Mouse (Mus musculus): ENCODE results near the gene Prss34. TPM values are rescaled to one million over a fixed set of nuclear protein-coding genes. Genes with fewer than 3 reads are reported as not detected.

Prss34 gene
- polyA plus RNA-seq, 1 experiment from 2014 or later: 0.18 TPM

DNA sequence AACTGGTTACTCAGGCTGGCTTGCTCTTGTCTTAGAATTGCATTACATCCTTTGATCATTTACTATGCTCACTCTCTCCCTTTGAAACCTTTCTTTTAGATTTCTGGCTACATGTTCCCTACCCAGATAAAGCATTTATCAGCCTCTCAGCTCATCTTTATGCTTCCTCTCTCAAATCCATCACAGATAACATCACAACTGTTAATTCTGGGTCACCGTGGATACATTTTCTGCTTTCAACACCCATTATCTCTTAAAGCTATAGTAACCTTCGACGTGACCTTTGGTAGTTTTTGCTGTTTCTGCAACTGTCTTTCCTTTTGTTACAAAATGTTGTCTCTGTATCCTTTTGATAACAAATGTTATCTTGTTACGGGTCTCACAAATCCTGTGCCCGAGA lies 4.7 kb upstream of the Prss34 start:
- Histone ChIP-seq H3K4me2 (replicated peaks; ENCODE audit: low read depth) (no peak overlapping the region), H3K27ac (ENCODE audit: low read depth, low read length) (no peak overlapping the region), H3K9ac (ENCODE audit: low read depth, low read length) (no peak overlapping the region), H3K27me3 (replicated peaks; ENCODE audit: control insufficient read depth, insufficient read depth, low read length) (no peaks in the 10 kb centered on the region), H3K36me3 (ENCODE audit: control insufficient read depth, insufficient read depth) (no peaks in the 10 kb centered on the region), H3K4me1 (replicated peaks; ENCODE audit: control insufficient read depth, insufficient read depth, low read length) (no peaks in the 10 kb centered on the region), H3K9me3 (ENCODE audit: control insufficient read depth) (no peaks in the 10 kb centered on the region), H3K4me3 (ENCODE audit: low read depth, low read length) (no peak overlapping the region)
- ATAC-seq: no peak
- no peak for TF ChIP-seq CTCF (IDR thresholded peaks at IDR 0.05; ENCODE audit: low read depth)
- WGBS: 59% methylated on average over 5 of the region's 5 CpGs

DNA sequence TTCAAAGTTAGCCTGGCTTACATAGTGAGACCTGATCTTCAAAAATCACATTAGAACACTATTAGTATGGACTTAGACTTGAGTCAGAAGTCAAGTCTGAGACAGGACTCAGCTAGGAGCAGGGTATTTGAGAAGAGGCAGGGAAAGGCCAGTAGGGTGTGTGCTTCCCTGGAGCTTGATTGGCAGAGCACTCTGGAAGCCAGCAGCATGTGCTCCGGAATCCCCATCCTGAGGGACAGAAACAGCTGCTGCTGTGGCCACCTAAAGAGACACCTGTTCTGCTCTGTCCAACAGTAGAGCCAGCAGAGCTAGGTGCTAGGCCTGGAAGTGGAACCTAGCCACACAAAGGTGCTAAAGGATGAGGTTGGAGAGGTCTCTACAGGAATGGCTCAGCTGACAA lies 4.1 kb upstream of the Prss34 start:
- no peak for ATAC-seq
- 71% methylated on average over 1 of the region's 1 CpGs for WGBS
- H3K4me1 ChIP-seq (replicated peaks; ENCODE audit: control insufficient read depth, insufficient read depth, low read length): no peaks in the 10 kb centered on the region
- no peaks in the 10 kb centered on the region for H3K9me3 ChIP-seq (ENCODE audit: control insufficient read depth)
- no peaks in the 10 kb centered on the region for H3K27me3 ChIP-seq (replicated peaks; ENCODE audit: control insufficient read depth, insufficient read depth, low read length)
- no peak overlapping the region for H3K9ac ChIP-seq (ENCODE audit: low read depth, low read length)
- no peaks in the 10 kb centered on the region for H3K36me3 ChIP-seq (ENCODE audit: control insufficient read depth, insufficient read depth)
- no peak overlapping the region for H3K4me3 ChIP-seq (ENCODE audit: low read depth, low read length)
- TF ChIP-seq CTCF (IDR thresholded peaks at IDR 0.05; ENCODE audit: low read depth): no peak
- H3K27ac ChIP-seq (ENCODE audit: low read depth, low read length): no peak overlapping the region
- no peak overlapping the region for H3K4me2 ChIP-seq (replicated peaks; ENCODE audit: low read depth)

DNA sequence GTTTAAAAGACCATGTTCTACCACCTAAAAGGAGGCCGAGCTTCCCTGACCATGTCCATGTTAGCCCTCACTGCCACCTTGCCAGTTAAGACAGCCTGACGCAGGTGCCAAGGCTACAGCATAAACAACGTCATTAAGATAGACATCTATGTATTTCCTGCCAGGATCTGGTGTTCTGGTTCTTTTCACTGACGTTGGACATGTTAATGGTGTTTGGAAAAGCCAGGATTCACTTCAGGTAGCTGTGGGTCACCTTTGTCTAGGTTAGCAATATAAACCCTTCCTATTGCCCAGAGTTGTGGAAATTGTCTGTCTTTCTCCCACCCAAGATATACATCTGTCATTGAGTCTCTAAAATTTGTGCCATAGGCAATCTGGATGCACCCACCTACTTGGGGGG lies 10.2 kb downstream of the Prss34 start, which contains the start of gene Prss28:
Gene Prss28 (plus strand): TSS at position 301 of the 400 bp plus-strand sequence.
- ATAC-seq: no peak

DNA sequence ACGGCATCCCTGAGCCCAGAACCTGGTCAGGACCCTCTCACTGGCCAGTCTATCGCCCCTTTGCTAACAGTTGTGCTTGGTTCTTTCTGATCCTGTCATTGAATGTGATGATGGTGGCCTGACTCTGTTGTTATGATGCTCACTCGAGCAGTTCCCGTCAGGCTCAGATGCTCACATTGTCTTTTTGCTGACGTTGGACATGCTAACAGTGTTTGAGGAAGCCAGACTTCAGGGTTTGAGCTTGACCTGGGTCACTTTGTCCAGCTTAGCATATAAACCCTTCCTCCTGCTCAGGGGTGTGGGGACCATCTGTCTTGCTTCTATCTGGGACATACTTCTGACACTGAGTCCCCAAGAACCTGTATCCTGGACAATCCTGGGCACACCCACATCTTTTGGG lies 20.2 kb downstream of the Prss34 start, which contains the start of gene Prss29:
Gene Prss29 (plus strand): TSS at position 301 of the 400 bp plus-strand sequence.
- Histone ChIP-seq H3K9me3 (ENCODE audit: control insufficient read depth) (no peaks in the 10 kb centered on the region), H3K36me3 (ENCODE audit: control insufficient read depth, insufficient read depth) (no peaks in the 10 kb centered on the region), H3K4me2 (replicated peaks; ENCODE audit: low read depth) (no peak within 1 kb of the TSS), H3K27ac (ENCODE audit: low read depth, low read length) (no peak within 1 kb of the TSS), H3K27me3 (replicated peaks; ENCODE audit: control insufficient read depth, insufficient read depth, low read length) (no peaks in the 10 kb centered on the region), H3K4me1 (replicated peaks; ENCODE audit: control insufficient read depth, insufficient read depth, low read length) (no peaks in the 10 kb centered on the region), H3K4me3 (ENCODE audit: low read depth, low read length) (no peak within 1 kb of the TSS), H3K9ac (ENCODE audit: low read depth, low read length) (no peak within 1 kb of the TSS)
- no peak for ATAC-seq
- no peak for TF ChIP-seq CTCF (IDR thresholded peaks at IDR 0.05; ENCODE audit: low read depth)
- 65% methylated on average over 5 of the region's 5 CpGs for WGBS

More for the DNA sequence above, 10.2 kb downstream of the Prss34 start, which contains the start of gene Prss28:
- no peaks in the 10 kb centered on the region for H3K9me3 ChIP-seq (ENCODE audit: control insufficient read depth)
- no peak for TF ChIP-seq CTCF (IDR thresholded peaks at IDR 0.05; ENCODE audit: low read depth)
- no peak within 1 kb of the TSS for H3K4me2 ChIP-seq (replicated peaks; ENCODE audit: low read depth)
- H3K27ac ChIP-seq (ENCODE audit: low read depth, low read length): no peak within 1 kb of the TSS
- H3K27me3 ChIP-seq (replicated peaks; ENCODE audit: control insufficient read depth, insufficient read depth, low read length): no peaks in the 10 kb centered on the region
- H3K36me3 ChIP-seq (ENCODE audit: control insufficient read depth, insufficient read depth): no peaks in the 10 kb centered on the region
- WGBS: 43% methylated on average over 4 of the region's 4 CpGs
- no peak within 1 kb of the TSS for H3K4me3 ChIP-seq (ENCODE audit: low read depth, low read length)
- H3K9ac ChIP-seq (ENCODE audit: low read depth, low read length): no peak within 1 kb of the TSS
- H3K4me1 ChIP-seq (replicated peaks; ENCODE audit: control insufficient read depth, insufficient read depth, low read length): no peaks in the 10 kb centered on the region

DNA sequence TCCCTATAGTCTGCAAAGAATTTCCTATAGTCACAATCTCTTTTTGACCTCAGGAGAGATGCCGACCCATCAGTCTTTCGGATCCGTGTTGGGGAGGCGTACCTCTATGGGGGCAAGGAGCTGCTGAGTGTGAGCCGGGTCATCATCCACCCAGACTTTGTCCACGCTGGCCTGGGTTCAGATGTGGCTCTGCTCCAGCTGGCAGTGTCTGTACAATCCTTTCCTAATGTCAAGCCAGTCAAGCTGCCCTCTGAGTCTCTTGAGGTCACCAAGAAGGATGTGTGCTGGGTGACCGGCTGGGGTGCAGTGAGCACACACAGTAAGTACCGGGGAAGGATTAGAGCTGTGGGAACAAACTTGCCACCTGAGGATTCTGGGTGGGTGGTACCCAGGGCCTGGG lies 22.6 kb downstream of the Prss34 start:
- Histone ChIP-seq H3K4me2 (replicated peaks; ENCODE audit: low read depth) (no peak overlapping the region), H3K9ac (ENCODE audit: low read depth, low read length) (no peak overlapping the region), H3K27me3 (replicated peaks; ENCODE audit: control insufficient read depth, insufficient read depth, low read length) (no peaks in the 10 kb centered on the region), H3K27ac (ENCODE audit: low read depth, low read length) (no peak overlapping the region), H3K4me1 (replicated peaks; ENCODE audit: control insufficient read depth, insufficient read depth, low read length) (no peaks in the 10 kb centered on the region), H3K9me3 (ENCODE audit: control insufficient read depth) (no peaks in the 10 kb centered on the region), H3K36me3 (ENCODE audit: control insufficient read depth, insufficient read depth) (no peaks in the 10 kb centered on the region), H3K4me3 (ENCODE audit: low read depth, low read length) (no peak overlapping the region)
- 91% methylated on average over 8 of the region's 8 CpGs for WGBS
- TF ChIP-seq CTCF (IDR thresholded peaks at IDR 0.05; ENCODE audit: low read depth): no peak
- no peak for ATAC-seq

DNA sequence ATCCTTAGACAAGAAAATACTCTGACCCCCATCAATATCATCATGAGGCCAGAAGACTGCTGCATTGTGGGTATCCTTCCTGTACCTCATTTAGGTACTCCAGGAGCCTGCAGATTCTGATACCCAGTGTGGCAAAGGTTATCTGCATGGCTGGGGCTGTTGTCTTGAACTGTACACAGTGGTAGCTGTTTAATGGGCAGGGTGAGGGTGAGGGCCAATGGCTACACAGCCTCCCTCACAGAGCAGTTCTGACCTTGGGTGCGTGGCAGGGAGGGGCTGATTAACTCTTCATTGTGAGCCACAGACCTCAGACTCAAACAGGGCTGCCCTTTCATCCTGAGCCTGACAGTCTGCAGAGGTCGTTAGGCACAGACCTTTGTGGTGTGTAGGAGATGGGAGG lies 24.7 kb downstream of the Prss34 start:
- ATAC-seq: no peak
- Histone ChIP-seq H3K9me3 (ENCODE audit: control insufficient read depth) (no peaks in the 10 kb centered on the region), H3K27me3 (replicated peaks; ENCODE audit: control insufficient read depth, insufficient read depth, low read length) (no peaks in the 10 kb centered on the region), H3K4me3 (ENCODE audit: low read depth, low read length) (no peak overlapping the region), H3K36me3 (ENCODE audit: control insufficient read depth, insufficient read depth) (no peaks in the 10 kb centered on the region), H3K4me2 (replicated peaks; ENCODE audit: low read depth) (no peak overlapping the region), H3K27ac (ENCODE audit: low read depth, low read length) (no peak overlapping the region), H3K9ac (ENCODE audit: low read depth, low read length) (no peak overlapping the region), H3K4me1 (replicated peaks; ENCODE audit: control insufficient read depth, insufficient read depth, low read length) (no peaks in the 10 kb centered on the region)
- TF ChIP-seq CTCF (IDR thresholded peaks at IDR 0.05; ENCODE audit: low read depth): no peak
- WGBS: 5% methylated on average over 2 of the region's 2 CpGs

DNA sequence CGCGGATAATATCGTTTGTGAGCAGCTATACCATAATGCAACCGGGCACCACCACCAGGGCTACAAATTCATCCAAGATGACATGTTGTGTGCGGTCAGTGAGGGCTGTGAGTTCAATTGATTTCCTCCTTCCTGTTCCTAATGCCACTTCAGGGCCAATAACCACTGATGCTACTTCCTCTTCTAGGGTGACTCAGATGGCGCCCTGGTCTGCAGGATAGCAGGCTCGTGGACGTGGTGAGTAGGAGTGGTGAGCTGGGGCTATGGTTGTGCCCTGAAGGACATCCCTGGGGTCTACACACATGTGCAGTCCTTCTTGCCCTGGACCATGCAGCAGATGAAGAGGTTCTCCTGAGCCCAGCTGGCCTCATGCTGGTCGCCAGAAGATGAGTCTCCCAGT lies 34.1 kb downstream of the Prss34 start:
- H3K9me3 ChIP-seq (ENCODE audit: control insufficient read depth): no peaks in the 10 kb centered on the region
- TF ChIP-seq CTCF (IDR thresholded peaks at IDR 0.05; ENCODE audit: low read depth): no peak
- ATAC-seq: no peak
- 69% methylated on average over 9 of the region's 9 CpGs for WGBS
- H3K4me2 ChIP-seq (replicated peaks; ENCODE audit: low read depth): no peak overlapping the region
- H3K9ac ChIP-seq (ENCODE audit: low read depth, low read length): no peak overlapping the region
- H3K27me3 ChIP-seq (replicated peaks; ENCODE audit: control insufficient read depth, insufficient read depth, low read length): 0 out of 2 replicates have a peak, but pooled peaks cover 4% of the 10 kb centered on the region
- no peak overlapping the region for H3K27ac ChIP-seq (ENCODE audit: low read depth, low read length)
- no peaks in the 10 kb centered on the region for H3K36me3 ChIP-seq (ENCODE audit: control insufficient read depth, insufficient read depth)
- no peak overlapping the region for H3K4me3 ChIP-seq (ENCODE audit: low read depth, low read length)
- H3K4me1 ChIP-seq (replicated peaks; ENCODE audit: control insufficient read depth, insufficient read depth, low read length): no peaks in the 10 kb centered on the region
